Mouse (Mus musculus): ENCODE measurements around the gene Lrrc28.

DNA sequence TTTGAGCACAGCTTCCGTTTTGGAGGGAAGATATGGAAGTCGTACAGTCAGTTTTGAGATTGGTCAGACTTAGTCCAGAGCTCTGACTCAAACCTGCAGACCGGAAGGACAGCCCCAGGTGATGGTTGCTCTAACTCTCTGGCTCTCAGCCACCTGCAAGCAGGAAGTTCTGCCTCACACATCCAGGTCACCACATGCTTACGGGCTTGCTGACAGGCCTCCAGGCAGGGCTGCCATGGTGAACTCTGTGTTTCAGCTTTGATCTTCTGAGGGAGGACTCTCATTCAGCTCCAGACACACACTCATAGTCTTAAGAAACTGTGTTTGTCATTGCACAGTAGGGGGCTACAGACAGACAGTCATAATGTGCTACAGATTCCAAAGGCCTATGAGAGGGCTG is 161.4 kb downstream of the Lrrc28 start:
- TF ChIP-seq POLR2A (IDR thresholded peaks at IDR 0.05; ENCODE audit: low read depth, low read length), result no peak
- no peak for TF ChIP-seq CTCF (conservative IDR thresholded peaks at IDR 0.05; ENCODE audit: insufficient read depth, insufficient read length, low read depth, low read length)
